Mouse (Mus musculus) CH12.LX (cell line): ENCODE measurements at regions not wholly inside any gene's neighbourhood (a gene's known extent, or its start where the extent isn't known, plus 50 kb on each side); places are given as distances from the start of the nearest gene placed in this dataset.

Experiments used
- DNase-seq: peaks from one replicate; pipeline ENCODE4 v3.0.0-alpha.2; 2013; ENCODE audit errors: extremely low read depth
- H3K27ac ChIP-seq: 2 replicates; pipeline ENCODE4 v1.5.1; 2012; ENCODE audit warnings: low read depth, mild to moderate bottlenecking, control low read depth, moderate library complexity; ENCODE audit not compliant: insufficient read depth
- H3K27me3 ChIP-seq: replicated peaks from 2 replicates; pipeline ENCODE3; 2012; ENCODE audit warnings: inconsistent platforms
- H3K36me3 ChIP-seq, 2 experiments: replicated peaks in 1 of 2; 2 replicates each; pipeline versions ENCODE3 to v1.6.1; 2012; ENCODE audit warnings: inconsistent platforms in 1 of 2, low read length in 1 of 2, mild to moderate bottlenecking in 1 of 2, mixed read lengths in 1 of 2, moderate library complexity in 1 of 2; ENCODE audit not compliant: control insufficient read depth in 1 of 2, insufficient read depth in 1 of 2
- H3K4me1 ChIP-seq, 2 experiments: 2 replicates each; pipeline ENCODE4 v1.6.1; 2012; ENCODE audit warnings: inconsistent platforms in 1 of 2, moderate library complexity in 1 of 2; ENCODE audit not compliant: insufficient read depth in 2 of 2, control insufficient read depth in 1 of 2
- H3K4me2 ChIP-seq: 2 replicates; pipeline ENCODE4 v1.6.1; 2012; ENCODE audit warnings: low read depth, mild to moderate bottlenecking, control low read depth; ENCODE audit not compliant: poor library complexity, insufficient read depth, severe bottlenecking
- H3K4me3 ChIP-seq, 3 experiments: fragments of 150-350 bp in 1 of 3; sonication (generic) in 1 of 3; replicated peaks in 1 of 3; 2 replicates each; pipeline versions ENCODE3 to v1.5.1; 2011 to 2012; ENCODE audit warnings: low read depth in 2 of 3, low read length in 2 of 3, mild to moderate bottlenecking in 2 of 3, moderate library complexity in 2 of 3, control low read depth in 1 of 3, improper control_type of control experiment in 1 of 3, inconsistent platforms in 1 of 3, mixed read lengths in 1 of 3; ENCODE audit not compliant: poor library complexity in 1 of 3
- H3K79me2 ChIP-seq: replicated peaks from 2 replicates; pipeline ENCODE4 v1.6.1; 2012; ENCODE audit warnings: mild to moderate bottlenecking, moderate library complexity; ENCODE audit not compliant: control insufficient read depth, poor library complexity, insufficient read depth, severe bottlenecking; ENCODE audit errors: extremely low read depth
- H3K9ac ChIP-seq: 2 replicates; pipeline ENCODE4 v1.6.1; 2012; ENCODE audit warnings: low read depth, mild to moderate bottlenecking, control low read depth, moderate library complexity; ENCODE audit not compliant: insufficient read depth
- H3K9me3 ChIP-seq: replicated peaks from 2 replicates; pipeline ENCODE3; 2012; ENCODE audit warnings: low read length, inconsistent platforms, mixed read lengths
- BHLHE40 ChIP-seq: IDR thresholded peaks from 2 replicates; pipeline ENCODE4 v1.6.1; 2011; ENCODE audit warnings: mild to moderate bottlenecking, low read depth, low read length, improper control_type of control experiment
- CHD2 ChIP-seq: IDR thresholded peaks from 2 replicates; pipeline ENCODE4 v1.6.1; 2011; ENCODE audit warnings: low read length, improper control_type of control experiment
- CTCF ChIP-seq, 2 experiments: IDR thresholded peaks in 1 of 2; conservative IDR thresholded peaks in 1 of 2; 2 replicates each; pipeline ENCODE4 v1.5.1; 2011 to 2012; ENCODE audit warnings: low read depth in 2 of 2, low read length in 2 of 2, improper control_type of control experiment in 1 of 2, inconsistent platforms in 1 of 2, mild to moderate bottlenecking in 1 of 2, moderate library complexity in 1 of 2
- ELF1 ChIP-seq: IDR thresholded peaks from 2 replicates; pipeline ENCODE4 v1.6.1; 2014; ENCODE audit warnings: low read depth, mild to moderate bottlenecking, inconsistent platforms, low read length, improper control_type of control experiment
- EP300 ChIP-seq: IDR thresholded peaks from 2 replicates; pipeline ENCODE4 v1.6.1; 2011; ENCODE audit warnings: low read length, improper control_type of control experiment
- GABPA ChIP-seq: IDR thresholded peaks from 2 replicates; pipeline ENCODE4 v1.6.1; 2012; ENCODE audit warnings: low read depth, low read length, improper control_type of control experiment, inconsistent platforms; ENCODE audit not compliant: insufficient replicate concordance
- HCFC1 ChIP-seq: IDR thresholded peaks from 2 replicates; pipeline ENCODE4 v1.6.1; 2012; ENCODE audit warnings: low read depth, mild to moderate bottlenecking, inconsistent platforms, low read length, improper control_type of control experiment
- JUND ChIP-seq: conservative IDR thresholded peaks from 2 replicates; pipeline ENCODE4 v1.6.1; 2011; ENCODE audit warnings: low read depth, low read length, improper control_type of control experiment
- KAT2A ChIP-seq: IDR thresholded peaks from 2 replicates; pipeline ENCODE4 v1.6.1; 2012; ENCODE audit warnings: low read length, improper control_type of control experiment, inconsistent platforms; ENCODE audit not compliant: insufficient replicate concordance
- MAX ChIP-seq: IDR thresholded peaks from 2 replicates; pipeline ENCODE4 v1.6.1; 2011; ENCODE audit warnings: low read length, improper control_type of control experiment
- NELFE ChIP-seq: IDR thresholded peaks from 2 replicates; pipeline ENCODE4 v1.6.1; 2011; ENCODE audit warnings: low read depth, low read length, improper control_type of control experiment
- NRF1 ChIP-seq: IDR thresholded peaks from 2 replicates; pipeline ENCODE4 v1.6.1; 2014; ENCODE audit warnings: low read depth, mild to moderate bottlenecking, inconsistent platforms, low read length, improper control_type of control experiment, moderate library complexity
- POLR2A ChIP-seq: IDR thresholded peaks from 2 replicates; pipeline ENCODE4 v1.6.1; 2011; ENCODE audit warnings: low read depth, mild to moderate bottlenecking, improper control_type of control experiment, low read length
- RCOR1 ChIP-seq: conservative IDR thresholded peaks from 2 replicates; pipeline ENCODE4 v1.6.1; 2012; ENCODE audit warnings: low read depth, mild to moderate bottlenecking, inconsistent platforms, low read length, improper control_type of control experiment
- SMC3 ChIP-seq: IDR thresholded peaks from 2 replicates; pipeline ENCODE4 v1.6.1; 2011; ENCODE audit warnings: low read depth, low read length, improper control_type of control experiment
- TBP ChIP-seq: conservative IDR thresholded peaks from 2 replicates; pipeline ENCODE4 v1.6.1; 2011; ENCODE audit warnings: low read depth, low read length, improper control_type of control experiment
- TCF12 ChIP-seq: IDR thresholded peaks from 2 replicates; pipeline ENCODE4 v1.6.1; 2014; ENCODE audit warnings: low read depth, mild to moderate bottlenecking, inconsistent platforms, low read length, improper control_type of control experiment
- USF2 ChIP-seq: conservative IDR thresholded peaks from 2 replicates; pipeline ENCODE4 v1.6.1; 2011; ENCODE audit warnings: low read depth, low read length, improper control_type of control experiment
- ZKSCAN1 ChIP-seq: IDR thresholded peaks from 2 replicates; pipeline ENCODE4 v1.6.1; 2012; ENCODE audit warnings: low read depth, inconsistent platforms, low read length, improper control_type of control experiment, borderline replicate concordance
- ZMIZ1 ChIP-seq: IDR thresholded peaks from 2 replicates; pipeline ENCODE4 v1.6.1; 2012; ENCODE audit warnings: low read depth, mild to moderate bottlenecking, inconsistent platforms, low read length, improper control_type of control experiment
- dilution Hi-C: fragments of 300-500 bp; cut with MboI; formaldehyde crosslinking; loops from 2 replicates; pipeline ENCODE4 v1.14.3; 2020; ENCODE audit warnings: low sequenced_read_pairs; ENCODE audit not compliant: extremely low pct_unique_long_range_greater_than_20kb, extremely low pct_ligation_motif_present
- in situ Hi-C: fragments of 300-500 bp; cut with MboI; formaldehyde crosslinking; loops from 3 replicates; pipeline ENCODE4 v1.14.3; 2019; ENCODE audit warnings: low sequenced_read_pairs, low pct_ligation_motif_present, low pct_unique_long_range_greater_than_20kb, mixed read lengths

DNA sequence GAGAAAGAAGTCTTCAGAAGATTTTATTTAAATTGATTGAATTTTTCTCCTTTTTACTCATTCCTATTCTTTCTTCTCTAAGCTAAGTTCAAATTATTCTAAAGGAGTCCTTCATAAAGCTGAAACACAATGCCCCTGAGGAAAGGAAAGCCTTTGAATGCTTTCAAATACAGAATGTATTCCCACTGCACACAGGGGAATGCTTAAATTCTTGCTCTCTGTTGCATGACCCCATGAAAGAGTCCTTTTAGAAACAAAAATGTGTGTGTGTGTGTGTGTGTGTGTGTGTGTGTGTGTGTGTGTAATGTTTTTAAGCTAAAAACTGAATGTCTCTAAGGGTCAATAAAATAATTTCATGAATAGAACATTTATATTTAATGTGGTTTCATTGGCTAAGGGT is 846.1 kb upstream of the Gje1 start:
- no peak overlapping the region for H3K4me3 ChIP-seq
- TF ChIP-seq CTCF (conservative IDR thresholded peaks at IDR 0.05 in 1 of 2, IDR thresholded peaks at IDR 0.05 in 1 of 2; ENCODE audit: low read depth in 2 of 2, low read length in 2 of 2) (no peak), GABPA (no peak), ZMIZ1 (no peak), POLR2A (no peak), HCFC1 (no peak), NELFE (no peak), NRF1 (no peak), SMC3 (no peak), ZKSCAN1 (no peak)
- no peaks in the 10 kb centered on the region for H3K27me3 ChIP-seq
- H3K9me3 ChIP-seq, result no peaks in the 10 kb centered on the region
- in situ Hi-C loops (no loop called here), dilution Hi-C loops (no loop called here)
- DNase-seq, result no peak
- H3K36me3 ChIP-seq, result no peaks in the 10 kb centered on the region
- H3K9ac ChIP-seq, result no peak overlapping the region
- H3K4me2 ChIP-seq, result no peak overlapping the region
- no peaks in the 10 kb centered on the region for H3K79me2 ChIP-seq
- H3K27ac ChIP-seq, result no peak overlapping the region
- no peaks in the 10 kb centered on the region for H3K4me1 ChIP-seq

DNA sequence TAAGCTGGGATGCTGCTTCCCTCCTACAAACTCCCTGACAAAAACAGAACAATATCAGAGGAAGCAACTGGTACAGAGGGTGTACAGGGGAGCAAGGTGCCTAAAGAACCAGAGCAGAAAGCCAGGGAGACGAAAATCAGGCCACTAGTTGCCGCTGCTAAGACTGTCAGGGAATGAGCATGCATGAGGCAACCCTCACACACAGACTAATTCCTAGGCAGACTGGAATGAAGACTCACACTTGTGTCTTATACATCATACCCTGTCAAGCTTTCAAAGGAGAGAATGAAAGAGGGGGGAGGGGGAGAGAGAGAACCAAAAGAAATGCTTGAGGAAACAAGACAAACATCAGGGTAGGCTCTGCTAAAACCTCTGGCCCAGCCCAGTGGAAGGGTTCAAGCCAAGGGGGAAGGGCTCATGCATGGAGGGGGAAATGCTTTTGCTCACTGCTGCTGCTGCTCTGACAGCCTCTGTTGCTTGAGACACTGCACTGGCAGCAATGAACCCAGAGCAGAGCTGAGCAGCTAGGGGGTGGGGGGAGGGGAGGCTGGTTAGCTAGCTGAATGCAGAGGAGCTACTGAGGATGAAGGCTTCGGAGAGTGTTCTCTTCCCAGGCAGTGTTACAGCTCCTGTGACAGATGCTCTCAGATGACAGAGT is 835.5 kb upstream of the Gje1 start:
- H3K4me1 ChIP-seq, result no peaks in the 10 kb centered on the region
- no peak overlapping the region for H3K4me3 ChIP-seq
- in situ Hi-C loops, result no loop called here
- no peaks in the 10 kb centered on the region for H3K9me3 ChIP-seq
- no peak for DNase-seq
- H3K9ac ChIP-seq, result no peak overlapping the region
- H3K36me3 ChIP-seq, result no peaks in the 10 kb centered on the region
- H3K4me2 ChIP-seq, result no peak overlapping the region
- H3K79me2 ChIP-seq, result no peaks in the 10 kb centered on the region
- TF ChIP-seq USF2 (no peak), POLR2A (no peak)
- TF ChIP-seq, all 38 proteins: peak for 0
- no peaks in the 10 kb centered on the region for H3K27me3 ChIP-seq
- dilution Hi-C loops, result no loop called here
- H3K27ac ChIP-seq, result no peak overlapping the region

DNA sequence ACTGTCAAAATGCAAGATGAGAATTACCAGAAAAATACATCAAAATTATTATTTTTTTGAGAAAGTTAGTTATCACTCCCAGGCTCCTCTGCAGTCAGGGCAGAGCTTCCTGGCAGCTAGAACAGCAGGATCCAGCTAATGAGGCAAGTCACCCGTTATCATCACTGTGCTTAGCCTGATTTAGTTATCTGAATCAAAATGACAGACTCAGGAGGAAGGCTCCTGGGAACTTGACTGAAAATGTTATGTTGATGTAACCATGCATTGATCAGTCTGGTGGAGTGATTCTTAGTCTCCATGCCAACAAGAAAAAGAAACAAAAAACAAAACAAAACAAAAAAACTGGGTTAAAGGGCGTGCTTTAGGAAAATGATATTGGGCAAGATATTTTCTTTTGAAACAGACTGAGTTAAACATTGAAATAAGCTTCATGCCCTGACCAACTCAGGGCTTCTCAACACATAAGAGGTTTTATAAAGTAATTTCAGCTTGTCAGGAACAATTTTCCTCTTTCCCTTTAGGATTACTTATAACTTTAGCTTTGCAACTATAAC is 823.9 kb upstream of the Gje1 start:
- H3K9me3 ChIP-seq, result no peaks in the 10 kb centered on the region
- H3K4me3 ChIP-seq, result no peak overlapping the region
- no peak overlapping the region for H3K27ac ChIP-seq
- no peak overlapping the region for H3K4me2 ChIP-seq
- DNase-seq, result no peak
- H3K36me3 ChIP-seq, result no peaks in the 10 kb centered on the region
- no peaks in the 10 kb centered on the region for H3K79me2 ChIP-seq
- no peaks in the 10 kb centered on the region for H3K27me3 ChIP-seq
- in situ Hi-C loops, result no loop called here
- no peak for TF ChIP-seq SMC3
- TF ChIP-seq CTCF (conservative IDR thresholded peaks at IDR 0.05 in 1 of 2, IDR thresholded peaks at IDR 0.05 in 1 of 2; ENCODE audit: low read depth in 2 of 2, low read length in 2 of 2), result no peak
- no peak for TF ChIP-seq BHLHE40
- no peak for TF ChIP-seq RCOR1
- TF ChIP-seq JUND, result no peak
- no peak for TF ChIP-seq TBP
- no peak for TF ChIP-seq NELFE
- no peak for TF ChIP-seq EP300
- no peak for TF ChIP-seq POLR2A
- TF ChIP-seq TCF12, result no peak
- no peak for TF ChIP-seq KAT2A
- no peak for TF ChIP-seq CHD2
- TF ChIP-seq MAX, result no peak
- TF ChIP-seq ELF1, result no peak
- no peak overlapping the region for H3K9ac ChIP-seq
- H3K4me1 ChIP-seq, result no peaks in the 10 kb centered on the region
- dilution Hi-C loops, result no loop called here
